Mouse (Mus musculus) limb, embryonic 12.5 days (tissue): ENCODE results near the gene Neurog3. TPM values are rescaled to one million over a fixed set of nuclear protein-coding genes. Genes with fewer than 3 reads are reported as not detected.

Experiments
- ATAC-seq: fragments of 200-750 bp; cut with Nextera tagmentation; 2 replicates; pipeline ENCODE4 v1.8.0; 2017; ENCODE audit warnings: low read depth, moderate TSS enrichment; ENCODE audit not compliant: insufficient number of reproducible peaks, insufficient read depth, low FRiP score, low TSS enrichment
- H3K27ac ChIP-seq: fragments of 300-500 bp; sonication (generic); 2 replicates; pipeline ENCODE4 v1.5.1; 2016; ENCODE audit warnings: mild to moderate bottlenecking, moderate library complexity
- H3K27me3 ChIP-seq: fragments of 300-500 bp; sonication (generic); 2 replicates; pipeline ENCODE4 v1.6.1; 2016; ENCODE audit warnings: mild to moderate bottlenecking, moderate library complexity
- H3K36me3 ChIP-seq: fragments of 300-500 bp; sonication (generic); 2 replicates; pipeline ENCODE4 v1.6.1; 2016; ENCODE audit warnings: mild to moderate bottlenecking, moderate library complexity
- H3K4me1 ChIP-seq: fragments of 300-500 bp; sonication (generic); replicated peaks from 2 replicates; pipeline ENCODE4 v1.6.1; 2016
- H3K4me2 ChIP-seq: fragments of 300-500 bp; sonication (generic); 2 replicates; pipeline ENCODE4 v1.6.1; 2016; ENCODE audit warnings: mild to moderate bottlenecking, moderate library complexity
- H3K4me3 ChIP-seq: fragments of 300-500 bp; sonication (generic); replicated peaks from 2 replicates; pipeline ENCODE4 v1.5.1; 2016; ENCODE audit warnings: mild to moderate bottlenecking
- H3K9ac ChIP-seq: fragments of 300-500 bp; sonication (generic); replicated peaks from 2 replicates; pipeline ENCODE4 v1.6.1; 2016; ENCODE audit warnings: mild to moderate bottlenecking, moderate library complexity
- H3K9me3 ChIP-seq: fragments of 300-500 bp; sonication (generic); 2 replicates; pipeline ENCODE4 v1.6.1; 2016; ENCODE audit warnings: mild to moderate bottlenecking, moderate library complexity
- WGBS: fragments of 180-500 bp; shearing (Covaris S2); methylation state at CpG from one replicate; pipeline ENCODE4 v1.1.7; 2016; 5-methylcytosine and 5-hydroxymethylcytosine counted together
- polyA plus RNA-seq: library from polyadenylated mRNA; unstranded; fragments of >200 nt; fragmentation: Nextera tagmentation; extraction: Ambion mirVana; gene quantifications from 2 replicates; pipeline ENCODE4 v1.2.1, GENCODE M21; 2016

Gene Neurog3
- polyA plus RNA-seq, 1 experiment from 2014 or later, result not detected

GRCm38 (mm10) chr10:62182471-62183014, 49.7 kb downstream of the Neurog3 start:
- Histone ChIP-seq H3K27me3 (peaks cover 6% of the 10 kb centered on the region; the same call in 1 of the 2 replicates), H3K9ac (no peak overlapping the region), H3K9me3 (no peaks in the 10 kb centered on the region), H3K27ac (no peak overlapping the region), H3K4me2 (no peak overlapping the region), H3K4me3 (no peak overlapping the region), H3K36me3 (no peaks in the 10 kb centered on the region), H3K4me1 (no peaks in the 10 kb centered on the region)
- 72% methylated on average over 6 of the region's 6 CpGs for WGBS
- ATAC-seq, result no peak

- H3K9ac ChIP-seq, result no peak overlapping the region
- peak; percentile 37; the same call in 1 of the 2 replicates for ATAC-seq
- under 1% methylated on average over 10 of the region's 10 CpGs for WGBS
- no peak overlapping the region for H3K4me3 ChIP-seq
- H3K36me3 ChIP-seq, result no peaks in the 10 kb centered on the region
- no peak overlapping the region for H3K27ac ChIP-seq
- H3K4me1 ChIP-seq, result no peaks in the 10 kb centered on the region
- no peaks in the 10 kb centered on the region for H3K9me3 ChIP-seq
- H3K27me3 ChIP-seq, result peaks cover 6% of the 10 kb centered on the region; the same call in 1 of the 2 replicates
- H3K4me2 ChIP-seq, result no peak overlapping the region
Measured at GRCm38 (mm10) chr10:62183053-62183452, 50.2 kb downstream of the Neurog3 start.

Other genes starting within 250 kb of the Neurog3 start
- gene Col13a1, start 154.0 kb upstream of the Neurog3 start, polyA plus RNA-seq, result 3.0 and 3.9 TPM in 2 replicates
- 18.7 and 19.0 TPM in 2 replicates for gene Fam241b, start 10.8 kb downstream of the Neurog3 start, polyA plus RNA-seq
- gene Tspan15, start 98.2 kb downstream of the Neurog3 start, polyA plus RNA-seq, result 19.3 and 20.4 TPM in 2 replicates
- gene Tacr2, start 119.3 kb downstream of the Neurog3 start, polyA plus RNA-seq, result not detected in 2 replicates
- gene Hk1, start 246.8 kb downstream of the Neurog3 start, polyA plus RNA-seq, result 38.0 and 38.5 TPM in 2 replicates